Mouse (Mus musculus): ENCODE data around the gene Carhsp1.

The Carhsp1 gene

DNA sequence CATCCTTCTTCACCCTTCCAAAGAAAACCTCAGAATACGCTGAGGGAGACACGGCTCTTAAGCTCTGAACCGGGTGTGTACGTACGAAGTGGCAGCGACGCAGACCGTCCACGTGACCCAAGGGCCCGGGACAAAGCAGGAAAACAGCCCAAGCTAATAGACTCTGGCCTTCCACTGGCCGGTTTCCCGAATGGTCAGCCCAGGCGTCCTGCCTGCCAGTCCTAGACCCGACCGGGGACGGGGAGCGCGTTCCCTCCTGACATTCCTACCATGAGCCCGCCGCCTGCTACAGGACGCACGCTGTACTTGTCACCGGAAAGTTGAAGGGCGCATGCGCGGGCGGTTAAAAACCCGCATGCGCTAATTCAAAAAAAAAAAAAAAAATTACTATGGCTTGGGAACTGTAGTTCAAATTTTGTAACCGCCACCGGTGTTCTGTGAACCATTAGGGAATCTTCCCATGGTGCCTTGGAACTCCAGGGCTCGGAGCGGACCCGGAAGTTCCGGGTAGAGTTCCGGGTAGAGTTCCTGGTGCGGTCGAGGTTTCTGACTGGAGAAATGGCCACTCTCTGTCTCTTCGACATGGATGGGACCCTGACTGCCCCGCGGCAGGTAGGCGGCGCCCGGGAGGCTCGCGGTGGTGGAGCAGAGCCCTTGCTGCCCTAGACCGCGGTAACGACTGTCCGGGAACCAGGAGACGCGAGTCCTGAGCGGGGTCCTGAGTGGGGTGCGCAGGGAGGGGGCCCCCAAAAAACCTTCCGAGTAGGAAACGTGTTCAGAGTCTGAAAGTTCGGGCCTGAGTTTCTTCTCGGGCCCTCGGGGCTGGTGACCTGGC lies 34.5 kb downstream of the Carhsp1 start, which contains the start of the genes Pmm2 and Tmem186:
Pmm2 (plus strand) TSS at position 458 of the 835 bp plus-strand sequence.
Tmem186 (minus strand) TSS at position 496 of the 835 bp plus-strand sequence.
- peak; percentile 99 for DNase-seq

DNA sequence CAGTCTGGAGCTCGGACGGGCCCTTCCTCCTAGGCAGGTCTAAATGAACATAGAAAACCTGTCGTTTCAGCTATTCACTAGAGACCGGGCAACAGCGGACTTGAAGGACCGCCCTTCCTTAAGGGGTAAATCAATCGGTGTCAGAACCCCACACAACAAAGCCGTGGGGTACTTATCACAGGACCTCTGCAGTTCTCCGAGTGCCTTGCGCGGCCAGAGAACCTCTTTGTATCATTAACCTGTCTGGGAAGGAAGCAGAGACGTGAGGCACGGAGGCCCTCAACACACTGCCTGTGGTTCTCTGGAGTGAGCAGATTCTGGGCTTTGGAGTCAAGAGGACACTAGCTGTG lies 35.1 kb downstream of the Carhsp1 start:
- DNase-seq = no peak

DNA sequence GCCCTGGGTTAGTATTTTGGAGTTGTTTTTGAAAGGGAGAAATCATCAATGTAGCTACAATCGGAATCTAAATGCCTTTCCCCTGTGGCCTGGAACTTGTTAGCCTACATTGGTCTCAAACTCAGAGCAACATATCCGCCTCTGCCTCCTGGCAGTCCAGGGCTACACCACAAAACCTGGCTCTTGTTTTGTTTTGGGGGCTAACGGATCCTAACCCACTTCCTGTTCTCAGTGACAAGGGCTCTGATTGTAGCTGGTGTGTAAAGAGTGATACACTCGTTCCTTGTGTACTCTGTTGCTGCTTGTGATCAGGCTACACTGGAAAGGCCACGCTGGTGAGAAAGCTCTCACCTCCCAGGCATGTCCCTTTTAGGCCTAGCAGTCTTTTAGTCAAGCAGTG lies 40.5 kb downstream of the Carhsp1 start:
- no peak for DNase-seq

DNA sequence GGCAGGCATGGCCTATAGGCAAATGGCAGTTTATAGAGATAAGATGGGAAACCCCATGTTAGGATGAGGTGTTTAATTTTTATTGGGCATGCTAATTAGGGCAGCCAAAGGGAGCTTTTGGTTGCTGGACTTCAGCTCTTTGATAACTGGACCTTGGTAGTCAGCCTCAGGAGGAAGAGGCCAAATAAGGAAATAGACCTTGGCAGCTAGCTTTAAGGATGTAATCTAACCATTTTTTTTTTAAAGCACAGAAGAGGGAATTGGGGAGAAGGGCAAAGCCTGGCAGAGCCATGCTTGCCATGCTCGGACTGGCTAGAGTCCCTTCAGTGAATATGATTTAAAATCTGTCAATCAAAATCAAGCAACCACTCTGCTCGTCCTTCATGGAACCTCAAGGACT lies 41.5 kb downstream of the Carhsp1 start:
- DNase-seq = no peak

DNA sequence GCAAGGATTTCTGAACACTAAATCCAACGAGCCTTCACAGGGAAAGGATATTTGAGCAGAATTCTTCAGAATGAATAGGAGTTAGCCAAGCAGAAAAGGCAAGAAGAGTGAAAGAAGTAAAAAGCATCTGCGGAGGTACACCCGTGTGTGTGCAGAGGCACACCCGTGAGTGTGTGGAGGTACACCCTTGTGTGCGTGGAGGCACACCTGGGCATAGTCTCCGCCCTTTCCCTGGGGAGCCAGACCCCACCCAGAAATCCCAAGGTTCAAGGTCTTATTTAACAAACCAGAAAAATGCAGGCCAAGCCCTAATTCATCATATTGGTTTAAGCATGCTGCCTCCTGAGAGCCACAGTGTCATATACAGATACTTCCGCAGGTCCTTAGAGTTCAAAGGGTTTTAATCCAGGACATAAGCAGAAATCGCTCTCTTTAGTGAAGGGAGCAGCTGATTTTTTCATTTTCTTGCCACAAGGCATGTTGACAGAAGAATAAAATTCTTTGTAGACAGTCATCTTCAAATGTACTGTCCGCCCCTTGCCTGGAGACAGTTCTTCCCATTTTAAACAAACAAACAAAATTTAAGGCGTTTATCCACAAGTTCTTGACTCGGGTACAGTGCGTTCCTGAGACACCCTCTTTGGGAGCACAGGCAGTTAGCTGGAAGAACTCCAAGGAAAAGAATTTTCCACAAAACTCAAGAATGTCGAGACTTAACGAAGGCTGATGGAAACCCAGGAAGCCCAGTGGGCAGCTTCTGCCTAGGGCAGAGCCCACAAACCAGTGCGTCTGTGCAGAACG lies 51.4 kb downstream of the Carhsp1 start:
- no peak for DNase-seq

DNA sequence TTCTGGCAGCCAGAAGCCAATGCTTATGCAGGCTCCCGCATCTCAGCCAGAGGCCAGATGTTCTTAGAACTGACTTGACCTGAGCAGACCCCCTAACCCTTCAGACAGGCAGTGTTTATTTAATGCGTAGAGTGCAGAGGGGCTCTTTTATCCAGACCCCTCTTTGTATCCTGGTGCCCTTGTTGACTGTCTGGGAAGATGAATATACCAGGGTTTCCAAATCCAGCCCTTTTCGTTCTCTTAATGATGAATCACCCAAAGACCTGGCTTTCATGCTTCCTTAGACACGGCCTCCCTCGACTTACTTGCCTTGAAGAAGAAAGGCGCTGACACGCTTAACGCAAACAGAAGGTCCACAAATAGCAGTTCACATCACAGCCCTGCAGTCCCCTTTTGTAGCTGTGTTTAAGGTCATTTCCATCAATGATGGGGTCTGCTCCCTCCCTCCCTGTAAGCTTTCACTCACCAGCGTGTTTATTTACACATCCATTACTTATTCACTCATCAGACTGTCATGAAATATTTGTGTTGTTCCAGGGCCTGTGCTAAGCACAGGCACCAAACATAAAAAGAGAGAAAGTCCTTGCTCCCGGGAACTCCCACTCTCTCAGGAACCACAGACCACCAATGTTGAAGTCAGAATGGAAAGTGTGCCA lies 52.2 kb downstream of the Carhsp1 start:
- DNase-seq = no peak

DNA sequence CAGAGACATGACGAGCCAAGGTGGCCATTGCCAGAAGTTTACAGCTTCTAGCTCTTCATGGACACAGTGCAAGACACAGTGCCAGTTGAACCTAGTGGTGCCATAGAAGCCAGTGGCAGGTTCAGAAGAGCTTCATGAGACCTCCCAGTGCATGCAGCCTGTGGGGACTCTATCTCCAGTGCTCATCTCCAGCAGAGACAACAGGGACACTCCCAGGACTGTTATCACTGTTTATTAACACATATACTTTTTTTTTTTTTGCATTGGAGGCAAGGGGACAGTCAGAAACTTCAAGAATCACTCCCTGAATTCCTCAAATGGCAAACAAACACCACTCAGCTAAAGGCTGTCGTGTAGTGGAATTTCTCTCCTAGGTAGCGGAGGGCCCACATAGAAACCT lies 58.5 kb downstream of the Carhsp1 start:
- no peak for DNase-seq

DNA sequence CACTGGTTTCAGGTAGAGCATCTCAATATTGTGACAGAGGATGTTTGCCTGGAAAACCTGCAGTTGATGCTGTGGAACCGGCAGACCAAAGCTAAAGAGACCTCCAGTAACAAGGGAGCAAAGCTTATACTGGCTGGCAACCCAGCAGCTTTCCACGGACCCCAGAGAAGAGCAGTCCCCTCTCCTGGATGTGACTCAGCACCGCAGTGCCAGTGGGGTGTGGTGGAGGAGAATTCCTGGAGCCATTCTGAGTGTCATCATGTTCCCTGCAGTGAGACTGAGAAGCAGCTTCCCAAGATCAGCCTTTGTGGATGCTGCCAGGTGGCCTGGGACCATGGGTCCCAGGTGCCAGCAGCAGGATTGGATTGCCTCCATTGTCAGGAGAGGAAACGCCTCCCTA lies 58.9 kb downstream of the Carhsp1 start:
- no peak for DNase-seq

DNA sequence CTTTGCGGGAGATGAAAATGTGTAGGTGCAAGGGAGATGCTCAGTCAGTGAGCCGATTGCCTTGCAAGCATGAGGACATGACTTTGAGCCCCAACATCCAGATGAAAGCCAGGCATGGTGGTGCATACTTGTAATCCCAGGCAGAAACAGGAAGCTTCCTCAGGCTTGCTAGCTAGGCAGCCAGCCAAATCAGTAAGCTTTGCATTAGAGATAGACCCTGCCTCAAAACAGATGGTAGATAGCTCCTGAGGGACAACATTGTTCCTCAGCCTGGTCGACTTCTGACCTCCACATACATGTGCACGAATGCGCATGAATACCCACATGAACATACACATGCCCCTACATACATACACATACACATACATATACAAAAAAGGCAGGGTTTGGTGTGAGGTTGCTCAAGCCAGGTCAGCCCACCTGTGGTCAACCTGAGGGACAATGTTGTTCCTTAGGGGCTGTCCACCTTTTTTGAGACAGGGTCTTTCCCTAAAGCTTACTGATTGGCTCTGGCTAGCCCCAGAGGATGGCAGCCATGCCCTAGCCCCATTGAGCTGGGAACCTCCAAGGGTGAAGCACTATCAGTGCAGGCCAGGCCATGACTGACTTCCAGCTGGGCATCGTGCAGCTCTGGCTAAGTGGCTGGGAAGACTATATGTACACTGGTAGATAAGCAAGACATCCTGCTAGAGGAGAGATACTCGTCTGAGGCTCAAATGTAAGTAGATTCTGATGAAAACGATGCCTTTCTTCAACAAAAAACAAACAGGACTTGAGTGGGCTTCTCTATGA lies 59.5 kb downstream of the Carhsp1 start:
- DNase-seq = no peak

DNA sequence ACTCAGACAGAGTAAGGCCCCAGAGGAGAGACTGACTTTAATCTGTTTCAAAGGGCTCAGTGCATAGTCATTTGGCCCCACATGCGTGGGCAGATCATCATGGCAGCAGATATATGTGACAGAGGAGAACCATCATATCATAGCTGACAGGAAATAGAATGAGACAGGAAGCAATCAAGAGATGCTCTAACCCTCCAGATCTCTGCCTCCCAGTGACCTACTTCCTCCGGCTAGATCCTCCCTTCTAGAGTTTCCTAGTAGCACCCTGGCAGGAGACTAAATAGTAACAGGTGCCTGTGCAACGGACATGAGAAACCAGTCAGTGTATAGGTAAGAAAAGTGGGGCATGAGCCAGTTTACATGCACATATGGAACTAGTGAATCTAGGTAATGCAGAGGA lies 61.6 kb downstream of the Carhsp1 start:
- no peak for DNase-seq

Measured in heart, adult 11 months (tissue).